Mouse (Mus musculus) midbrain, embryonic 12.5 days (tissue): Measurements from ENCODE around the gene Ms4a12. TPM values are rescaled to one million over a fixed set of nuclear protein-coding genes. Genes with fewer than 3 reads are reported as not detected.
"Not testable (repeated sequence)": the region's sequence is repeated elsewhere in the genome, so short reads cannot be mapped to it uniquely, and the experiment has no call there.

Experiments
- ATAC-seq: fragments of 200-750 bp; cut with Nextera tagmentation; 2 replicates; pipeline ENCODE4 v1.8.0; 2017; ENCODE audit warnings: low read depth, moderate TSS enrichment, moderate library complexity; ENCODE audit not compliant: low FRiP score
- H3K27ac ChIP-seq: fragments of 300-500 bp; sonication (generic); replicated peaks from 2 replicates; pipeline ENCODE4 v1.5.1; 2016; ENCODE audit warnings: mild to moderate bottlenecking
- H3K27me3 ChIP-seq: fragments of 300-500 bp; sonication (generic); 2 replicates; pipeline ENCODE4 v1.6.1; 2016; ENCODE audit warnings: mild to moderate bottlenecking
- H3K36me3 ChIP-seq: fragments of 300-500 bp; sonication (generic); 2 replicates; pipeline ENCODE4 v1.6.1; 2016
- H3K4me1 ChIP-seq: fragments of 300-500 bp; sonication (generic); 2 replicates; pipeline ENCODE4 v1.6.1; 2016
- H3K4me2 ChIP-seq: fragments of 300-500 bp; sonication (generic); replicated peaks from 2 replicates; pipeline ENCODE4 v1.6.1; 2016; ENCODE audit warnings: mild to moderate bottlenecking, moderate library complexity
- H3K4me3 ChIP-seq: fragments of 300-500 bp; sonication (generic); 2 replicates; pipeline ENCODE4 v1.5.1; 2016; ENCODE audit warnings: mild to moderate bottlenecking
- H3K9ac ChIP-seq: fragments of 300-500 bp; sonication (generic); replicated peaks from 2 replicates; pipeline ENCODE4 v1.6.1; 2016; ENCODE audit warnings: mild to moderate bottlenecking, moderate library complexity
- H3K9me3 ChIP-seq: fragments of 300-500 bp; sonication (generic); 2 replicates; pipeline ENCODE4 v1.6.1; 2016; ENCODE audit warnings: mild to moderate bottlenecking
- WGBS: fragments of 180-500 bp; shearing (Covaris S2); methylation state at CpG from one replicate; pipeline ENCODE4 v1.1.7; 2016; 5-methylcytosine and 5-hydroxymethylcytosine counted together
- polyA plus RNA-seq: library from polyadenylated mRNA; unstranded; fragments of >200 nt; fragmentation: Nextera tagmentation; extraction: Ambion mirVana; gene quantifications from 2 replicates; pipeline ENCODE4 v1.2.1, GENCODE M21; 2016

Gene Ms4a12
- polyA plus RNA-seq: not detected in 2 replicates

GRCm38 (mm10) chr19:11232348-11232747, at the start of gene Ms4a12:
TSS of gene Ms4a12 (minus strand) at chr19:11232448.
- 75% methylated on average over 5 of the region's 5 CpGs for WGBS
- no peak within 1 kb of the TSS for H3K27ac ChIP-seq
- no peaks in the 10 kb centered on the region for H3K9me3 ChIP-seq
- H3K4me1 ChIP-seq: no peaks in the 10 kb centered on the region
- H3K36me3 ChIP-seq: no peaks in the 10 kb centered on the region
- no peak for ATAC-seq
- no peaks in the 10 kb centered on the region for H3K27me3 ChIP-seq
- H3K4me2 ChIP-seq: no peak within 1 kb of the TSS
- no peak within 1 kb of the TSS for H3K4me3 ChIP-seq
- no peak within 1 kb of the TSS for H3K9ac ChIP-seq

- Histone ChIP-seq H3K27me3 (no peaks in the 10 kb centered on the region), H3K4me1 (no peaks in the 10 kb centered on the region), H3K9ac (no peak overlapping the region), H3K27ac (no peak overlapping the region), H3K4me2 (no peak overlapping the region), H3K4me3 (no peak overlapping the region), H3K9me3 (no peaks in the 10 kb centered on the region), H3K36me3 (no peaks in the 10 kb centered on the region)
- WGBS: 88% methylated on average over 3 of the region's 3 CpGs
- no peak for ATAC-seq
These were observed 48.0 kb upstream of the Ms4a12 start for GRCm38 (mm10) chr19:11280223-11280622.

- 68% methylated on average over 5 of the region's 5 CpGs for WGBS
- Histone ChIP-seq H3K9ac (no peak overlapping the region), H3K9me3 (no peaks in the 10 kb centered on the region), H3K4me1 (no peaks in the 10 kb centered on the region), H3K27me3 (no peaks in the 10 kb centered on the region), H3K36me3 (no peaks in the 10 kb centered on the region), H3K27ac (no peak overlapping the region), H3K4me3 (no peak overlapping the region), H3K4me2 (no peak overlapping the region)
- no peak for ATAC-seq
These were observed 44.2 kb upstream of the Ms4a12 start for GRCm38 (mm10) chr19:11276431-11276830.

GRCm38 (mm10) chr19:11266956-11267355, 34.7 kb upstream of the Ms4a12 start:
- no peaks in the 10 kb centered on the region for H3K4me1 ChIP-seq
- H3K9me3 ChIP-seq: no peaks in the 10 kb centered on the region
- no peak for ATAC-seq
- no peak overlapping the region for H3K4me2 ChIP-seq
- no peak overlapping the region for H3K27ac ChIP-seq
- no peak overlapping the region for H3K4me3 ChIP-seq
- no peaks in the 10 kb centered on the region for H3K36me3 ChIP-seq
- WGBS: 80% methylated on average over 4 of the region's 4 CpGs
- no peak overlapping the region for H3K9ac ChIP-seq
- no peaks in the 10 kb centered on the region for H3K27me3 ChIP-seq

GRCm38 (mm10) chr19:11266052-11266845, 34.0 kb upstream of the Ms4a12 start, which contains the start of gene Ms4a1:
TSS of gene Ms4a1 (minus strand) at chr19:11266241.
- H3K4me2 ChIP-seq: no peak within 1 kb of the TSS
- no peaks in the 10 kb centered on the region for H3K36me3 ChIP-seq
- no peaks in the 10 kb centered on the region for H3K27me3 ChIP-seq
- H3K9me3 ChIP-seq: no peaks in the 10 kb centered on the region
- 88% methylated on average over 8 of the region's 8 CpGs for whole genome bisulfite sequencing
- no peak within 1 kb of the TSS for H3K4me3 ChIP-seq
- ATAC-seq: no peak
- no peak within 1 kb of the TSS for H3K9ac ChIP-seq
- no peak within 1 kb of the TSS for H3K27ac ChIP-seq
- H3K4me1 ChIP-seq: no peaks in the 10 kb centered on the region

GRCm38 (mm10) chr19:11264602-11265185, 32.4 kb upstream of the Ms4a12 start:
- H3K4me3 ChIP-seq: no peak overlapping the region
- H3K36me3 ChIP-seq: no peaks in the 10 kb centered on the region
- ATAC-seq: no peak
- no peak overlapping the region for H3K9ac ChIP-seq
- H3K4me1 ChIP-seq: no peaks in the 10 kb centered on the region
- H3K9me3 ChIP-seq: no peaks in the 10 kb centered on the region
- no peaks in the 10 kb centered on the region for H3K27me3 ChIP-seq
- 88% methylated on average over 9 of the region's 9 CpGs for WGBS
- H3K4me2 ChIP-seq: no peak overlapping the region
- no peak overlapping the region for H3K27ac ChIP-seq

- Histone ChIP-seq H3K36me3 (no peaks in the 10 kb centered on the region), H3K27me3 (no peaks in the 10 kb centered on the region), H3K4me3 (no peak overlapping the region), H3K4me2 (no peak overlapping the region), H3K9ac (no peak overlapping the region), H3K9me3 (no peaks in the 10 kb centered on the region), H3K27ac (no peak overlapping the region), H3K4me1 (no peaks in the 10 kb centered on the region)
- ATAC-seq: no peak
- 93% methylated on average over 3 of the region's 3 CpGs for WGBS
These were observed 31.3 kb upstream of the Ms4a12 start for GRCm38 (mm10) chr19:11263549-11263948.

GRCm38 (mm10) chr19:11262932-11263331, 30.7 kb upstream of the Ms4a12 start:
- WGBS: 81% methylated on average over 4 of the region's 4 CpGs
- not testable (repeated sequence) for H3K27ac ChIP-seq, ATAC-seq, H3K36me3 ChIP-seq, H3K4me1 ChIP-seq, H3K4me3 ChIP-seq, H3K4me2 ChIP-seq, H3K9me3 ChIP-seq, H3K27me3 ChIP-seq, H3K9ac ChIP-seq

- Histone ChIP-seq H3K36me3 (no peaks in the 10 kb centered on the region), H3K9ac (no peak overlapping the region), H3K9me3 (no peaks in the 10 kb centered on the region), H3K27ac (no peak overlapping the region), H3K4me1 (no peaks in the 10 kb centered on the region), H3K27me3 (no peaks in the 10 kb centered on the region), H3K4me2 (no peak overlapping the region), H3K4me3 (no peak overlapping the region)
- ATAC-seq: no peak
- 96% methylated on average over 2 of the region's 2 CpGs for WGBS
These were observed 29.3 kb upstream of the Ms4a12 start for GRCm38 (mm10) chr19:11261522-11261921.

GRCm38 (mm10) chr19:11244230-11244629, 12.0 kb upstream of the Ms4a12 start:
- no peak overlapping the region for H3K4me3 ChIP-seq
- H3K9me3 ChIP-seq: no peaks in the 10 kb centered on the region
- no peak overlapping the region for H3K4me2 ChIP-seq
- no peak overlapping the region for H3K9ac ChIP-seq
- H3K4me1 ChIP-seq: no peaks in the 10 kb centered on the region
- H3K27ac ChIP-seq: no peak overlapping the region
- H3K36me3 ChIP-seq: no peaks in the 10 kb centered on the region
- no peaks in the 10 kb centered on the region for H3K27me3 ChIP-seq
- ATAC-seq: no peak

- Histone ChIP-seq H3K27me3 (no peaks in the 10 kb centered on the region), H3K4me1 (no peaks in the 10 kb centered on the region), H3K36me3 (no peaks in the 10 kb centered on the region), H3K27ac (no peak overlapping the region), H3K9me3 (no peaks in the 10 kb centered on the region), H3K4me2 (no peak overlapping the region), H3K4me3 (no peak overlapping the region), H3K9ac (no peak overlapping the region)
- whole genome bisulfite sequencing: 55% methylated on average over 5 of the region's 5 CpGs
- ATAC-seq: no peak
These were observed 10.3 kb upstream of the Ms4a12 start for GRCm38 (mm10) chr19:11242560-11242959.

GRCm38 (mm10) chr19:11235820-11236219, 3.6 kb upstream of the Ms4a12 start:
- no peak for ATAC-seq
- no peaks in the 10 kb centered on the region for H3K9me3 ChIP-seq
- H3K4me1 ChIP-seq: no peaks in the 10 kb centered on the region
- no peaks in the 10 kb centered on the region for H3K36me3 ChIP-seq
- H3K9ac ChIP-seq: no peak overlapping the region
- H3K27me3 ChIP-seq: no peaks in the 10 kb centered on the region
- H3K4me2 ChIP-seq: no peak overlapping the region
- H3K27ac ChIP-seq: no peak overlapping the region
- H3K4me3 ChIP-seq: no peak overlapping the region
